Comparison of ENCODE assay signal across 22 mouse cellular contexts in genomic region chr10:41826526-41827116, GRCm38 (mm10). TPM values are rescaled to one million over a fixed set of nuclear protein-coding genes. Genes with fewer than 3 reads are reported as not detected.
DNase-seq lines count a peak whose midpoint lies in the region; ATAC-seq and TF ChIP-seq lines count a peak whose summit lies in the region.
"Had no signal": no experiment of that assay in that cellular context is flagged by ENCODE, and none has a peak within 500 bp of the region (broad histone marks: within the 10 kb centered on the region; RNA-seq: fewer than 3 reads in every experiment).

No protein-coding gene starts in this region.

- peak; percentile 80 for ATAC-seq in megakaryocyte progenitor cell, adult 5-6 weeks (replicated peaks; ENCODE audit: poor library complexity)
- ATAC-seq in hindbrain, embryonic 14.5 days (ENCODE audit: low FRiP score): no peak
- ATAC-seq: forebrain, embryonic 13.5 days; inflammation-experienced regulatory T-cells, adult 6 months had no signal

- no peak for TF ChIP-seq POLR2A in heart, adult 2 months (IDR thresholded peaks at IDR 0.05; ENCODE audit: insufficient read depth, low read depth, low read length)

- H3K27me3 ChIP-seq in heart, adult 2 months (ENCODE audit: control insufficient read depth, insufficient read depth, low read length): no peaks in the 10 kb centered on the region
- H3K27me3 ChIP-seq in hindbrain, embryonic 14.5 days (ENCODE audit: control insufficient read depth, insufficient read depth, low read length): no peaks in the 10 kb centered on the region
- H3K27me3 ChIP-seq: embryonic facial prominence, embryonic 12.5 days; forebrain, embryonic 13.5 days; hindbrain, embryonic 12.5 days; limb, embryonic 13.5 days; megakaryocyte, embryonic 14.5 days had no signal

- H3K9ac ChIP-seq in heart, adult 2 months (ENCODE audit: low read depth, low read length): no peak overlapping the region
- H3K9ac ChIP-seq in hindbrain, embryonic 14.5 days: no peak overlapping the region
- H3K9ac ChIP-seq: embryonic facial prominence, embryonic 12.5 days; forebrain, embryonic 13.5 days; hindbrain, embryonic 12.5 days; limb, embryonic 13.5 days had no signal

- no peak overlapping the region for H3K4me2 ChIP-seq in hindbrain, embryonic 14.5 days (replicated peaks)
- H3K4me2 ChIP-seq: embryonic facial prominence, embryonic 12.5 days; forebrain, embryonic 13.5 days; hindbrain, embryonic 12.5 days; limb, embryonic 13.5 days had no signal

- no peak overlapping the region for H3K27ac ChIP-seq in heart, adult 2 months
- no peak overlapping the region for H3K27ac ChIP-seq in hindbrain, embryonic 14.5 days
- H3K27ac ChIP-seq: embryonic facial prominence, embryonic 12.5 days; forebrain, embryonic 13.5 days; hindbrain, embryonic 12.5 days; limb, embryonic 13.5 days had no signal

- TF ChIP-seq EP300 in heart, adult 2 months (IDR thresholded peaks at IDR 0.05; ENCODE audit: insufficient read depth, low read depth, low read length): no peak

- TF ChIP-seq CTCF in heart, adult 2 months (IDR thresholded peaks at IDR 0.05): peak; percentile 12; the same call in 1 of the 2 replicates

- H3K4me3 ChIP-seq in heart, adult 2 months: no peak overlapping the region
- no peak overlapping the region for H3K4me3 ChIP-seq in hindbrain, embryonic 14.5 days (replicated peaks; ENCODE audit: low read length)
- H3K4me3 ChIP-seq: embryonic facial prominence, embryonic 12.5 days; erythroblast, embryonic 14.5 days; forebrain, embryonic 13.5 days; hindbrain, embryonic 12.5 days; limb, embryonic 13.5 days; megakaryocyte, embryonic 14.5 days had no signal

- H3K9me3 ChIP-seq in hindbrain, embryonic 14.5 days (ENCODE audit: control insufficient read depth, low read length): no peaks in the 10 kb centered on the region
- H3K9me3 ChIP-seq: embryonic facial prominence, embryonic 12.5 days; forebrain, embryonic 13.5 days; hindbrain, embryonic 12.5 days; limb, embryonic 13.5 days; megakaryocyte, embryonic 14.5 days had no signal

- 67% methylated on average over 6 of the region's 6 CpGs for WGBS in heart, adult 2 months
- 93% methylated on average over 6 of the region's 6 CpGs for WGBS in hindbrain, embryonic 14.5 days

- intact Hi-C loops in heart, adult 2 months (cut with DNase I): no loop called here
- intact Hi-C loops in heart, postnatal 36 days (cut with DNase I): loop anchor here (5.0 kb wide), 1 partner anchor 451 kb away; the partner anchor contains the start of gene Foxo3

- no peak for DNase-seq in heart, adult 2 months
- no peak for DNase-seq in heart, postnatal 36 days
- DNase-seq in 3T3-L1 (ENCODE audit: low read depth, low spot score) (peak; percentile 46), MEL-GATA-1-ER (ENCODE audit: extremely low read depth, low read depth) (peak; percentile 85)
- no peak for DNase-seq in right cerebral cortex, postnatal 36 days (ENCODE audit: low spot score in 2 of 2)
- DNase-seq in layer of hippocampus, postnatal 36 days: no peak
- no peak for DNase-seq in hindbrain, embryonic 14.5 days (ENCODE audit: low spot score)
- DNase-seq: adrenal gland, postnatal 36 days; cerebellum, adult 9-10 months; heart, adult 18-20 months; kidney, adult 9 months; kidney, postnatal 4 days; lung, postnatal 10 days; midbrain, embryonic 14.5 days had no signal

- peaks cover 10% of the 10 kb centered on the region for H3K4me1 ChIP-seq in heart, adult 2 months (ENCODE audit: control insufficient read depth, insufficient read depth, low read length)
- no peaks in the 10 kb centered on the region for H3K4me1 ChIP-seq in hindbrain, embryonic 14.5 days (replicated peaks; ENCODE audit: control insufficient read depth, insufficient read depth, low read length)
- H3K4me1 ChIP-seq: embryonic facial prominence, embryonic 12.5 days; forebrain, embryonic 13.5 days; hindbrain, embryonic 12.5 days; limb, embryonic 13.5 days had no signal

- H3K79me2 ChIP-seq in heart, adult 2 months (replicated peaks; ENCODE audit: control insufficient read depth, insufficient read depth, low read length): peaks cover 5% of the 10 kb centered on the region

- H3K36me3 ChIP-seq in heart, adult 2 months (ENCODE audit: control insufficient read depth, insufficient read depth, low read length): peaks cover 6% of the 10 kb centered on the region
- no peaks in the 10 kb centered on the region for H3K36me3 ChIP-seq in hindbrain, embryonic 14.5 days (replicated peaks; ENCODE audit: control insufficient read depth, insufficient read depth)
- H3K36me3 ChIP-seq: embryonic facial prominence, embryonic 12.5 days; hindbrain, embryonic 12.5 days; limb, embryonic 13.5 days had no signal

RNA-seq across cellular contexts. Expression of gene Sesn1, which starts 16.9 kb away (rescaled TPM):
- total RNA-seq in heart, adult 2 months (2021): 100 to 1,000 TPM; 120 to 121 TPM
- 47.8 and 79.5 TPM in 2 replicates for polyA plus RNA-seq in heart, adult 2 months (2012; rRNA removed)
- 100 to 1,000 TPM; 118 to 224 TPM for total RNA-seq in heart, postnatal 36 days (2021)
- 27.1 and 36.3 TPM in 2 replicates for total RNA-seq in megakaryocyte progenitor cell, adult 5-6 weeks (2015)
- total RNA-seq in megakaryocyte progenitor cell, adult 5-6 weeks (2017): 21.9 and 22.3 TPM in 2 replicates
- 10 to 100 TPM; 47.1 to 51.7 TPM for total RNA-seq in layer of hippocampus, postnatal 36 days (2021)
- 37.1 and 42.7 TPM in 2 replicates for polyA plus RNA-seq in hindbrain, embryonic 14.5 days (2014; fragmentation: Nextera tagmentation; extraction: Ambion mirVana)

RNA-seq across cellular contexts. Expression of gene Cep57l1, which starts 16.9 kb away (rescaled TPM):
- total RNA-seq in heart, adult 2 months (2021): 1 to 10 TPM; 2.3 to 2.5 TPM
- polyA plus RNA-seq in heart, adult 2 months (2012; rRNA removed): 0.86 and 1.3 TPM in 2 replicates
- total RNA-seq in heart, postnatal 36 days (2021): 1 to 10 TPM; 2.9 to 3.7 TPM
- total RNA-seq in megakaryocyte progenitor cell, adult 5-6 weeks (2015): 40.3 and 53.4 TPM in 2 replicates
- 44.4 and 57.8 TPM in 2 replicates for total RNA-seq in megakaryocyte progenitor cell, adult 5-6 weeks (2017)
- 1 to 10 TPM; 7.0 to 7.9 TPM for total RNA-seq in layer of hippocampus, postnatal 36 days (2021)
- polyA plus RNA-seq in hindbrain, embryonic 14.5 days (2014; fragmentation: Nextera tagmentation; extraction: Ambion mirVana): 11.8 and 12.9 TPM in 2 replicates

Comparison
In these comparisons a context has a peak if more than half of its experiments do, and no peak if none do; other contexts are left out.
1. DNase-seq: peak in 3T3-L1 (single experiment) and MEL-GATA-1-ER (single experiment); none in heart, adult 2 months (0 of 2), heart, postnatal 36 days (0 of 2), right cerebral cortex, postnatal 36 days (0 of 2), layer of hippocampus, postnatal 36 days (0 of 2) and hindbrain, embryonic 14.5 days (single experiment).
2. RNA of gene Cep57l1, which starts 16.9 kb away (total RNA-seq): 40.3 to 57.8 TPM in megakaryocyte progenitor cell, adult 5-6 weeks; 7.0 to 7.9 TPM in layer of hippocampus, postnatal 36 days, 2.9 to 3.7 TPM in heart, postnatal 36 days and 2.3 to 2.5 TPM in heart, adult 2 months; every median in the first group is over 4 times any median in the second.